Mouse (Mus musculus) CD4-positive, CD25-positive, alpha-beta regulatory T cell, adult 2 months (primary cell): ENCODE measurements around the gene Smim10l2a.

ENCODE experiments used
- DNase-seq: peaks from one replicate; pipeline ENCODE4 v3.0.0-alpha.2; 2012; ENCODE audit warnings: low read depth, low spot score

Smim10l2a gene

GRCm38 (mm10) chrX:56374431-56375128 is at the start of gene Smim10l2a:
TSS of gene Smim10l2a (plus strand) at chrX:56374586.
- DNase-seq = peak; percentile 65

DNA sequence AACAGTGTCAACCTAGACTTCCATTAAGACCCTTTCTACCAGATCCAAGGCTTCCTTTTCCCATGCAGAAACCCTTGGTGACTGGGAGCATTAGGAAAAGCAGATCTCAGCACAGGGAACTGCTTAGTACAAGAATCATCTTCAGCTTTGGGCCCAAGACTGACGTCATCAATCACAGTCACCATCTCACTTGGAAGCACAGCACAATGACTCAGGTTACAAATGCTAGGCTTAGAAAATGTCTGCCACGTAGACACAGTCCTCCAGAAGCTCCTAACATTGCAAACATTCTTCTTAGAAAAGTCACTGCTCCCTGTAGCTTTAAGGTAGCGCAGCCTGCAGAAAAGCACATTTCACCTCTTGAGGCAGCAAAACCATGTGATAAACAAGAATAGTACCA is 42.3 kb upstream of the Smim10l2a start:
- DNase-seq = no peak

DNA sequence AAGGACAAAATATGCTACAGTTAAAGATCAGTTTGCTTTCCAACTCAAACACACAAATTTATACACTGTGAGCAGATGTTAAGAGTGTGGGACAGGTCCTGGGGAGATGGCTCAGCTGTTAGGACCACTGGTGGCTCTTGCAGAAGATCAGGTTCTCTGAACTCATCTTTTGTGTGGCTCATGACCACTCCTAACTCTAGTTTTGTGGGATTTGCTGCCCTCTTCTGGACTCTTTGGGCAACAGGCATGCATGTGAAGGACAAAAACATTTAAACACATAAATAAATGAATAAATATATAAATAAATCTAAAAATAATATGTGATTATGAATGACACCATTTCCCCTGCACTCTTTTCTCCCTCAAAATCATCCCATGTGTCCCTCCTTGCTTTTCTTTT is 34.1 kb upstream of the Smim10l2a start:
- DNase-seq = peak; percentile 30

- no peak for DNase-seq
Observed at GRCm38 (mm10) chrX:56342921-56343320, 31.5 kb upstream of the Smim10l2a start.

- DNase-seq = peak; percentile 83
Observed at GRCm38 (mm10) chrX:56346176-56346931, 28.0 kb upstream of the Smim10l2a start, which contains the start of gene Zfp449. TSS of gene Zfp449 (plus strand) at chrX:56346400.

GRCm38 (mm10) chrX:56346932-56347253 is 27.5 kb upstream of the Smim10l2a start:
- DNase-seq = peak; percentile 2

GRCm38 (mm10) chrX:56380852-56381251 is 6.5 kb downstream of the Smim10l2a start:
- no peak for DNase-seq

DNA sequence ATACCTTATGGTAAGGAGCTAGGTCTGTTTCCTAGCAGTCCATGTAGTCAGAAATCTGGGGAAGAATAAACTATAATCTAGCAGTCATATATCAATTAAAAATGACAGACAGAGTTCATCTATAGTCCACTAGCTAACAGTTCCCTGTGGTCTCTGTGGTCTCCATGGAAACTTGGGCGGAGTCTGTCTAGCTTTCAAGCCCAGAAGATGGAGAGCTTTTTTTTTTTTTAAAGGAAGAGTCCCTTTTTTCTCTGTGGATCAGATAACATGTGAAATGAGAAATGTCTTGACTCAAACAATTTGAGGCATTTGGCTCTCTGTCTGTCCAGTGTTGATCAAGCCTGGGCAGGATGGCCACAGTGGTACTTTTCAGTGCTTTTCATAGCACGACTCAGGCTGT is 9.8 kb downstream of the Smim10l2a start:
- peak; percentile 52 for DNase-seq

DNA sequence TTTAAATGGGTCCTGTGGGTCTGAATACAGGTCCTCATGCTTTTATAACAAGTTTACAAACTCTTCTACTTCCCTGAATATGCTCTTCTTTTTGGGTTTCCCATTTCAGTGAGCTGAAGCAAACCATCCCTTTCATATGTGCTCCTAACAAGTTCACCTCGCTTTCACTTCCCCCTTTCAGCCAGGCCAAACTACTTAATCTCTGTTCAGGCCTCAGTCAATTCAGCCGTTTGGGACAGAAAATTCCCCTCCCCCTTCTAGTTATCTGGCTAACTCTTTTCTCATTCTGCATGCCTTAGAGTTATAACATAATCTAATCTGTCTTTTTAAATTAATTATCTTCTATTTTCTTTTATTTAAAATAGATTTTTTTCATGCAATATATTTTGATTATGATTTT is 30.3 kb downstream of the Smim10l2a start:
- no peak for DNase-seq

GRCm38 (mm10) chrX:56405482-56405881 is 31.1 kb downstream of the Smim10l2a start:
- peak; percentile 49 for DNase-seq

GRCm38 (mm10) chrX:56406128-56406527 is 31.7 kb downstream of the Smim10l2a start:
- peak; percentile 59 for DNase-seq

GRCm38 (mm10) chrX:56416277-56416676 is 41.9 kb downstream of the Smim10l2a start:
- no peak for DNase-seq

- DNase-seq = peak; percentile 56
Observed at GRCm38 (mm10) chrX:56417541-56417940, 43.2 kb downstream of the Smim10l2a start.
